Mouse (Mus musculus) embryonic facial prominence, embryonic 14.5 days (tissue): ENCODE results near the gene Cngb1. TPM values are rescaled to one million over a fixed set of nuclear protein-coding genes. Genes with fewer than 3 reads are reported as not detected.

Experiments
- ATAC-seq: fragments of 200-750 bp; cut with Nextera tagmentation; 2 replicates; pipeline ENCODE4 v1.8.0; 2017; ENCODE audit warnings: low read depth, moderate number of reproducible peaks, moderate TSS enrichment
- DNase-seq: peaks from one replicate; pipeline ENCODE4 v3.0.0-alpha.2; 2015; ENCODE audit warnings: low spot score
- H3K27ac ChIP-seq: fragments of 300-500 bp; sonication (generic); replicated peaks from 2 replicates; pipeline ENCODE4 v1.5.1; 2014; ENCODE audit warnings: low read depth, mild to moderate bottlenecking, low read length, moderate library complexity
- H3K27me3 ChIP-seq: fragments of 300-500 bp; sonication (generic); replicated peaks from 2 replicates; pipeline ENCODE4 v1.6.1; 2014; ENCODE audit warnings: low read length; ENCODE audit not compliant: control insufficient read depth, insufficient read depth
- H3K36me3 ChIP-seq: fragments of 300-500 bp; sonication (generic); 2 replicates; pipeline ENCODE4 v1.6.1; 2014; ENCODE audit warnings: low read length, mixed read lengths; ENCODE audit not compliant: control insufficient read depth, insufficient read depth
- H3K4me1 ChIP-seq: fragments of 300-500 bp; sonication (generic); 2 replicates; pipeline ENCODE4 v1.6.1; 2014; ENCODE audit warnings: antibody characterized with exemption, low read length; ENCODE audit not compliant: control insufficient read depth, insufficient read depth
- H3K4me2 ChIP-seq: fragments of 300-500 bp; sonication (generic); 2 replicates; pipeline ENCODE4 v1.6.1; 2014; ENCODE audit warnings: low read depth, mild to moderate bottlenecking, low read length, moderate library complexity, mixed read lengths
- H3K4me3 ChIP-seq: fragments of 300-500 bp; sonication (generic); 2 replicates; pipeline ENCODE4 v1.5.1; 2014; ENCODE audit warnings: low read depth, mild to moderate bottlenecking, low read length
- H3K9ac ChIP-seq: fragments of 300-500 bp; sonication (generic); 2 replicates; pipeline ENCODE4 v1.6.1; 2014; ENCODE audit warnings: low read depth, mild to moderate bottlenecking, low read length, moderate library complexity, mixed read lengths
- H3K9me3 ChIP-seq: fragments of 300-500 bp; sonication (generic); 2 replicates; pipeline ENCODE4 v1.6.1; 2016; ENCODE audit warnings: low read length; ENCODE audit not compliant: control insufficient read depth
- WGBS: fragments of 180-500 bp; shearing (Covaris S2); extraction: QIAGEN DNeasy Blood & Tissue Kit; methylation state at CpG from one replicate; pipeline ENCODE4 v1.1.7; 2014; 5-methylcytosine and 5-hydroxymethylcytosine counted together
- polyA plus RNA-seq: library from polyadenylated mRNA; unstranded; fragments of >200 nt; fragmentation: Nextera tagmentation; extraction: Ambion mirVana; gene quantifications from 2 replicates; pipeline ENCODE4 v1.2.1, GENCODE M21; 2014

Gene Cngb1
- polyA plus RNA-seq, 1 experiment from 2014 or later, result 1.7 TPM

- peak; percentile 79 for ATAC-seq
- WGBS, result 61% methylated on average over 5 of the region's 5 CpGs
- no peak overlapping the region for H3K4me2 ChIP-seq
Observed at GRCm38 (mm10) chr8:95281493-95281892, 24.9 kb downstream of the Cngb1 start.

DNA sequence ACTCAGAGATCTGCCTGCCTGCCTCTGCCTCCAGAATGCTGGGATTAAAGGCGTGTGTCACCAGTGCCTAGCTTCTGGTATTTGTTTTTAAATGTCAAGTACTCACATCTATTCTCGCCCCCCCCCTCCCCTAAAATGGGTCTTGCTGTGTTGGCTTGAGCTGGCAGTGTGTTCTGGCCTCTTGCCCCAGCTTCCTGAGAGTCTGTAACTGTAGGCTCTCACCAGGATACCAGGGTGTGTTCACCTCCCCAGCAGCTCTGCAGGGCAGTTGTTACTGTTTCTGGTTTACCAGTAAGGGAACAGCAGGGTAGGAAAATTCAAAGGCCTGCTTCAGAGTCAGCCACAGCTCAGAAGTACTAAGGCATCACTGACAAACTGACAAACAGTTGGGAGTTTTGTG is 33.5 kb downstream of the Cngb1 start:
- Histone ChIP-seq H3K4me3 (no peak overlapping the region), H3K27ac (no peak overlapping the region), H3K4me1 (no peaks in the 10 kb centered on the region), H3K36me3 (no peaks in the 10 kb centered on the region), H3K27me3 (no peaks in the 10 kb centered on the region), H3K9me3 (no peaks in the 10 kb centered on the region), H3K4me2 (no peak overlapping the region), H3K9ac (no peak overlapping the region)
- no peak for ATAC-seq
- DNase-seq, result peak; percentile 40
- 46% methylated on average over 2 of the region's 2 CpGs for WGBS

More at GRCm38 (mm10) chr8:95281493-95281892, 24.9 kb downstream of the Cngb1 start:
- Histone ChIP-seq H3K27me3 (no peaks in the 10 kb centered on the region), H3K4me1 (no peaks in the 10 kb centered on the region), H3K36me3 (no peaks in the 10 kb centered on the region), H3K27ac (no peak overlapping the region), H3K9ac (no peak overlapping the region), H3K9me3 (no peaks in the 10 kb centered on the region), H3K4me3 (no peak overlapping the region)
- DNase-seq, result no peak

DNA sequence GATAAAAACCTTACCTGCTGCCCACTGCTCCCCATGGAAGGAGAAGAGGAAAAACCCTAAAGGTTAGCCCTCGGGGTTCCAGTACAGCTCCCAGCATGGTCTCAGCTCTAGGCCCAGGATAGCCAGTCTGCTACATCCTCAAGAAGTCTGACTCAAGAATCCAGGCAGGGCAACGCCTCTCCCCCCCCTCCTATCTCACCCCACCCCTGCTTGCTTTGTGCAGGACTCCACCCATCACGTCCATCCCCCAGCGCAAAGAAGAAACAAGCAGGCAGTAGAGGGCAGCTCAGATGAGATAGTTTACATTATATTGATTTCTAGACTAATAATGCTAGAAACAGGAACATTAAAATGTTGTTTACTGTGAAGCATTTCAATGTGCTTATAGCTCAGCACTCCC is 34.5 kb downstream of the Cngb1 start:
- Histone ChIP-seq H3K9me3 (no peaks in the 10 kb centered on the region), H3K36me3 (no peaks in the 10 kb centered on the region), H3K9ac (no peak overlapping the region), H3K4me1 (no peaks in the 10 kb centered on the region), H3K4me2 (no peak overlapping the region), H3K4me3 (no peak overlapping the region), H3K27me3 (no peaks in the 10 kb centered on the region), H3K27ac (no peak overlapping the region)
- DNase-seq, result no peak
- WGBS, result 25% methylated on average over 4 of the region's 4 CpGs
- no peak for ATAC-seq

GRCm38 (mm10) chr8:95270501-95270900 is 35.9 kb downstream of the Cngb1 start:
- H3K4me3 ChIP-seq, result no peak overlapping the region
- 75% methylated on average over 12 of the region's 12 CpGs for WGBS
- no peaks in the 10 kb centered on the region for H3K27me3 ChIP-seq
- no peak for ATAC-seq
- no peak overlapping the region for H3K27ac ChIP-seq
- no peak for DNase-seq
- H3K9me3 ChIP-seq, result no peaks in the 10 kb centered on the region
- H3K36me3 ChIP-seq, result no peaks in the 10 kb centered on the region
- no peak overlapping the region for H3K9ac ChIP-seq
- no peak overlapping the region for H3K4me2 ChIP-seq
- no peaks in the 10 kb centered on the region for H3K4me1 ChIP-seq

- DNase-seq, result no peak
- no peaks in the 10 kb centered on the region for H3K4me1 ChIP-seq
- H3K9ac ChIP-seq, result no peak overlapping the region
- WGBS, result 74% methylated on average over 2 of the region's 2 CpGs
- H3K27ac ChIP-seq, result no peak overlapping the region
- H3K27me3 ChIP-seq, result no peaks in the 10 kb centered on the region
- no peaks in the 10 kb centered on the region for H3K36me3 ChIP-seq
- no peak overlapping the region for H3K4me3 ChIP-seq
- no peak overlapping the region for H3K4me2 ChIP-seq
- no peaks in the 10 kb centered on the region for H3K9me3 ChIP-seq
- ATAC-seq, result no peak
Observed at GRCm38 (mm10) chr8:95262181-95262580, 44.2 kb downstream of the Cngb1 start.

DNA sequence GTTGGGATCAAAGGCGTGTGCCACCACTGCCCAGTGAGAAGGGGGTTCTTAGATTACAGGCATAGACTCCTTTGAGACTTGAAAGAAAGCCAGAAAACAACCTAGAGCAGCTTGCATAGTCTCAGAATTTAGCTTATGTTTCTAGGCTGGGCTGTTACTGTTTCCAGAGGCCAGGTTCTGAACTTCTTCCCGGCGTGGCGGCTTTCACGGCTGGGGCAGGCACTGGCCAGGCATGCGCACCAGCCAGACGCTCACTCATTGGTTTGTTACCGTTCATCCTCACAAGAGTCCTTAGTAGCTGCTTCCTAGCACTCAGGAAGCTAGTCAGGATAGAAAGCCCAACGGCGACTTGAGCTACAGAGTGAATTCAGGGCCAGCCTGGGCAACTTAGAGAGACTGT is 50.8 kb downstream of the Cngb1 start:
- H3K4me2 ChIP-seq, result no peak overlapping the region
- H3K36me3 ChIP-seq, result no peaks in the 10 kb centered on the region
- no peaks in the 10 kb centered on the region for H3K4me1 ChIP-seq
- H3K9ac ChIP-seq, result no peak overlapping the region
- H3K4me3 ChIP-seq, result no peak overlapping the region
- H3K9me3 ChIP-seq, result no peaks in the 10 kb centered on the region
- no peaks in the 10 kb centered on the region for H3K27me3 ChIP-seq
- DNase-seq (no peak), ATAC-seq (no peak)
- no peak overlapping the region for H3K27ac ChIP-seq
- WGBS, result 76% methylated on average over 10 of the region's 10 CpGs

DNA sequence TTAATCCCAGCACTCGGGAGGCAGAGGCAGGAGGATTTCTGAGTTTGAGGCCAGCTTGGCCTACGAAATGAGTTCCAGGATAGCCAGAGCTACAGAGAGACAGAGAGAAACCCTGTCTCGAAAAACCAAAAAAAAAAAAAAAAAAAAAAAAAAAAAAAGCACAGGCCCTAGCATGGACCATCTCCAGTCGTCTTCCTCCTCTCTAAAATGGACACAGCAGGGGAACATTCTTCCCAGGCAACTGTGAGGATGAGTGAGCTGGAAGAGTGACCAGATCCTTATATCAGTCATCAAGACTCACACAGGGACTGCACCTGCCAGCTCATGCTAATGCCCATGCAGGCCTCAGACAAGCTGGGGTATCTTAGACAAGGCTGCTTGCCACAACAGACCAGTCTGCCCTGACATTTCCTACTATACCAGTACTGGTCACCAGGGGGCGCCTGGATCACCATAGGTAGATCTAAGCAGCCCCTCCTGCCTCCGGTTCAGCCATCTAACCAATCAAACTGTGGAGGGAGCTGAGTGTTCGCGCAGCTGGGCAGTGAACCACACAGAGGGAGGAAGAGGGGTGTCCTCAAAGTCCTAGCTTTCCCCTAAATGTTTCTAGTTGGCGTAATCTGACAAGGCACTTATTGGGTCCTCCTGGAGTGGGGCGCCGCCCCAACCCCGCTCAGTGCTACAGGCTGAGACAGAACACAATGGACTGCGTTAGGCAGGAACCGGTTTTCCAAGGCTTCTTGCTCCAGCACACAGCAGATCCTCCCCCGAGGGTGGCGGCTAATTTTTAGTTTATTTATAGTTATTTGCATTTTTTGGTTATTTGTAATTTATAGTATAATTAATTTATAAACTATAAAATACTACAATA is 51.6 kb downstream of the Cngb1 start:
- Histone ChIP-seq H3K9me3 (no peaks in the 10 kb centered on the region), H3K9ac (peak overlapping the region; percentile 51), H3K27ac (peak overlapping the region; percentile 52; the same call in 1 of the 2 replicates), H3K4me2 (peak overlapping the region; percentile 62), H3K4me1 (no peaks in the 10 kb centered on the region), H3K4me3 (peak overlapping the region; percentile 26), H3K27me3 (no peaks in the 10 kb centered on the region), H3K36me3 (no peaks in the 10 kb centered on the region)
- 22% methylated on average over 16 of the region's 16 CpGs for WGBS
- DNase-seq (peak; percentile 97), ATAC-seq (peak; percentile 96)

DNA sequence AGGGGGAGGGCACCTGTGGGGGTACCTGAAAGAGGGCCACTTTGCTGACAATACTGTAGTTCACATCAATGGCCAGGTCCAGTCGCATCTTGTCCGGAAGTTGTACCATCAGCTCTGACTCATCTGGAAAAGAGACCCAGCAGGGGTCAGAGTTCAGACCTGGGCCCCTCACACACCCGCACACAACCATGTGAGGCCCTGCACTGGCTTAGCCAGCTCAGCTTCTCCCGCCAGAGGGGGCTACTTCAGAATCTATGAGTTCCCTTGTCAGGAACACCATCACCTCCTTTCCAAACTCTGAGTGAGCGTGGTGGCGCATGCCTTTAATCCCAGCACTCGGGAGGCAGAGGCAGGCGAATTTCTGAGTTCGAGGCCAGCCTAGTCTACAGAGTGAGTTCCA is 54.3 kb downstream of the Cngb1 start:
- no peaks in the 10 kb centered on the region for H3K9me3 ChIP-seq
- 68% methylated on average over 9 of the region's 9 CpGs for WGBS
- H3K4me1 ChIP-seq, result no peaks in the 10 kb centered on the region
- no peak for ATAC-seq
- no peaks in the 10 kb centered on the region for H3K27me3 ChIP-seq
- H3K36me3 ChIP-seq, result no peaks in the 10 kb centered on the region
- H3K9ac ChIP-seq, result no peak overlapping the region
- H3K4me3 ChIP-seq, result no peak overlapping the region
- no peak overlapping the region for H3K4me2 ChIP-seq
- no peak for DNase-seq
- H3K27ac ChIP-seq, result no peak overlapping the region

DNA sequence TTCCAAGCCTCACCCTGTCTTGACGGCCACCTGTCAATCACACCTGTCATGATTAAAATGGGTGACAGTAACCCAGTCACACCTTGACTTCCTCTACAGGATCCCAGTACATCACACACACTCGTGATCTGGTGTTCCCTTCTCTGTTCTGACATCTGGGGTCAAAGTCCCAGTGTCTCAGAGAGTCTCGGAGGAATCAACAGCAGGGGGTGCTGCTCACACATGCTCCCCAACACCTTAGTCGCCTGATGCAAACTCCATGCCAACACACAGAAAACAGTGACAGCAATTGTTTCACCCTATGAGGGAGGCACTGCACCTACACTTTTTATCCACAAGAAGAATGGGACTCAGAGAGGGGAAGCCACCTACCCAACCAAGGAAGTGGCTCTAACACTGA is 56.5 kb downstream of the Cngb1 start:
- H3K27me3 ChIP-seq, result no peaks in the 10 kb centered on the region
- no peaks in the 10 kb centered on the region for H3K4me1 ChIP-seq
- H3K4me2 ChIP-seq, result no peak overlapping the region
- no peaks in the 10 kb centered on the region for H3K9me3 ChIP-seq
- no peak overlapping the region for H3K4me3 ChIP-seq
- no peak overlapping the region for H3K27ac ChIP-seq
- H3K36me3 ChIP-seq, result no peaks in the 10 kb centered on the region
- 68% methylated on average over 4 of the region's 4 CpGs for WGBS
- no peak overlapping the region for H3K9ac ChIP-seq
- no peak for ATAC-seq
- DNase-seq, result no peak
